Mouse (Mus musculus): ENCODE results near the gene Ajap1.

DNA sequence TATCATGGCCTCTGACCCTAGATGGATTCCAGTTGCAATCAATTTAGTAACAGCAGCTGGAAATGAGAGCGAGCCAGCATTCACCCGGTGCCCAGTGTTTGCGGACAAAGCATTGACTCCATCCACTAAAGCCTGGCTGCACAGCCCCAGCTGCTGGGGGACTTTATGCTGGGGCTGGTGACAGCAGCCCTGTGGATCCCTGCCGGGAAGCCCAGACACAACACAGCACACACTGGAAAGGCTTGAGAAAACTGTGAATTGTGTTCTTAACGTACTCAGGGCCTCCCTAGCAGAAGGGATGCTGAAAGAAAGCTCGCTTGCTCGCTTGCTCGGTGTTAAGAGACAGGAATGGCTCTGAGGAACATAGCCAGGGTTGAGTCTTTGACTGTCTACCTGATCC lies 3.5 kb downstream of the Ajap1 start:
- TF ChIP-seq CTCF (IDR thresholded peaks at IDR 0.05; ENCODE audit: low read depth, low read length) (no peak), POLR2A (IDR thresholded peaks at IDR 0.05; ENCODE audit: borderline replicate concordance, low read depth, low read length) (no peak)

Data from bone marrow macrophage, adult 2 months (primary cell).